Mouse (Mus musculus) embryonic facial prominence, embryonic 11.5 days (tissue): ENCODE measurements at regions not wholly inside any gene's neighbourhood (a gene's known extent, or its start where the extent isn't known, plus 50 kb on each side); places are given as distances from the start of the nearest gene placed in this dataset.

ENCODE experiments used
- ATAC-seq: fragments of 200-750 bp; cut with Nextera tagmentation; replicated peaks from 2 replicates; pipeline ENCODE4 v1.8.0; 2017; ENCODE audit warnings: low read depth; ENCODE audit not compliant: insufficient number of reproducible peaks, low FRiP score, low TSS enrichment
- DNase-seq: peaks from one replicate; pipeline ENCODE4 v3.0.0-alpha.2; 2015; ENCODE audit warnings: low spot score
- H3K27ac ChIP-seq: fragments of 300-500 bp; sonication (generic); replicated peaks from 2 replicates; pipeline ENCODE4 v1.5.1; 2014; ENCODE audit warnings: mild to moderate bottlenecking, low read depth, low read length, control low read depth
- H3K27me3 ChIP-seq: fragments of 300-500 bp; sonication (generic); 2 replicates; pipeline ENCODE4 v1.6.1; 2014; ENCODE audit warnings: mild to moderate bottlenecking, low read length, moderate library complexity, mixed read lengths; ENCODE audit not compliant: control insufficient read depth, insufficient read depth
- H3K36me3 ChIP-seq: fragments of 300-500 bp; sonication (generic); replicated peaks from 2 replicates; pipeline ENCODE4 v1.6.1; 2014; ENCODE audit warnings: low read depth, mild to moderate bottlenecking, low read length, moderate library complexity, mixed read lengths; ENCODE audit not compliant: control insufficient read depth, insufficient read depth
- H3K4me1 ChIP-seq: fragments of 300-500 bp; sonication (generic); 2 replicates; pipeline ENCODE4 v1.6.1; 2014; ENCODE audit warnings: low read length, mixed read lengths; ENCODE audit not compliant: control insufficient read depth, insufficient read depth
- H3K4me2 ChIP-seq: fragments of 300-500 bp; sonication (generic); 2 replicates; pipeline ENCODE4 v1.6.1; 2014; ENCODE audit warnings: low read depth, mild to moderate bottlenecking, control low read depth, low read length, moderate library complexity
- H3K4me3 ChIP-seq: fragments of 300-500 bp; sonication (generic); 2 replicates; pipeline ENCODE4 v1.5.1; 2014; ENCODE audit warnings: low read depth, low read length, control low read depth
- H3K9ac ChIP-seq: fragments of 300-500 bp; sonication (generic); replicated peaks from 2 replicates; pipeline ENCODE4 v1.6.1; 2014; ENCODE audit warnings: mild to moderate bottlenecking, control low read depth, low read length
- H3K9me3 ChIP-seq: fragments of 300-500 bp; sonication (generic); replicated peaks from 2 replicates; pipeline ENCODE4 v1.6.1; 2016; ENCODE audit warnings: mild to moderate bottlenecking, low read length, inconsistent platforms, mixed read lengths; ENCODE audit not compliant: control insufficient read depth
- WGBS: fragments of 180-500 bp; shearing (Covaris S2); extraction: QIAGEN DNeasy Blood & Tissue Kit; methylation state at CpG from one replicate; pipeline ENCODE4 v1.1.7; 2014; 5-methylcytosine and 5-hydroxymethylcytosine counted together

GRCm38 (mm10) chr8:126195616-126196015, 102.7 kb upstream of the Slc35f3 start:
- 87% methylated on average over 2 of the region's 2 CpGs for WGBS
- ATAC-seq: no peak
- no peak for DNase-seq
- H3K9ac ChIP-seq: no peak overlapping the region
- H3K27ac ChIP-seq: no peak overlapping the region
- H3K4me3 ChIP-seq: no peak overlapping the region
- H3K4me2 ChIP-seq: no peak overlapping the region
- H3K27me3 ChIP-seq: no peaks in the 10 kb centered on the region
- no peaks in the 10 kb centered on the region for H3K36me3 ChIP-seq
- no peaks in the 10 kb centered on the region for H3K4me1 ChIP-seq
- H3K9me3 ChIP-seq: no peaks in the 10 kb centered on the region

DNA sequence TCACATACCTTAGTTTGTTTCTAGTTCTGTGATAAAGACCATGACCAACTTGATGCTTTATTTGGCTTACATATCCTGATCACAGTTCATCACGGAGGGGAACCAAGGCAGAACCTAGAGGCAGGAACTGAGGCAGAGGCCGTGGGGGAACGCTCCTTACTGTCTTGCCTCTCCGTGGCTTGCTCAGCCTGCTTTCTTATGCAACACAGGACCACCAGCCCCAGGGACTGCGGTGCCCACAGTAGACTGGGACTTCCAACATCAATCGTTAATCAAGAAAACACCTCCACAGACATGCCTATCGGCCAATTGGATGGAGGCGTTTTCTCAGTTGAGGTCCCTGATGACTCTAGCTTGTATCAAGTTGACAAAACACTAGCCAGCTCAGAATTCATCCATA, 87.8 kb upstream of the Slc35f3 start:
- H3K27me3 ChIP-seq: no peaks in the 10 kb centered on the region
- 91% methylated on average over 8 of the region's 8 CpGs for WGBS
- no peaks in the 10 kb centered on the region for H3K36me3 ChIP-seq
- H3K4me3 ChIP-seq: no peak overlapping the region
- no peak overlapping the region for H3K4me2 ChIP-seq
- no peak overlapping the region for H3K27ac ChIP-seq
- DNase-seq: no peak
- H3K4me1 ChIP-seq: no peaks in the 10 kb centered on the region
- no peak overlapping the region for H3K9ac ChIP-seq
- H3K9me3 ChIP-seq: no peaks in the 10 kb centered on the region
- no peak for ATAC-seq

DNA sequence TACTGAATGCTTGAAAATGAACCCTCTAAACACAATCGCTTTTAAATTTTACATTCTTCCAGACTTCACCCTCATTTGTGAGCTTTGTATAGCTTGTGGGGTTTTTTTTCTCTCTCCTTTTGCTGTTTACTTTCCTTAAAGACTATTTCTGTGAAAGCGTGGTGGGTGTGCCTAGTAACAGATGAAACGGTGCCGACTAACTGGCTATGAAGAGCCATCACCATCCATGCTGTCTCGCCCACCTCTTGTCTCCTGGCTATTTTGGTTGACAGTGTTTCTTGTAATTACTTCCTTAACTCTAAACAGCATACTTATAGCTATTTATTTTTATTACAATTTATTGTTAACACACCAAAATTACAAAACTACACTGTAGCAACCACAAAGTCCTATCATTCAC, 85.6 kb upstream of the Slc35f3 start:
- Histone ChIP-seq H3K9ac (no peak overlapping the region), H3K27ac (no peak overlapping the region), H3K36me3 (no peaks in the 10 kb centered on the region), H3K4me1 (no peaks in the 10 kb centered on the region), H3K27me3 (no peaks in the 10 kb centered on the region), H3K4me3 (no peak overlapping the region), H3K4me2 (no peak overlapping the region), H3K9me3 (no peaks in the 10 kb centered on the region)
- no peak for ATAC-seq
- no peak for DNase-seq
- 93% methylated on average over 5 of the region's 5 CpGs for WGBS

- no peak for DNase-seq
- Histone ChIP-seq H3K9ac (no peak overlapping the region), H3K4me2 (no peak overlapping the region), H3K4me1 (no peaks in the 10 kb centered on the region), H3K27ac (no peak overlapping the region), H3K27me3 (no peaks in the 10 kb centered on the region), H3K4me3 (no peak overlapping the region), H3K36me3 (no peaks in the 10 kb centered on the region), H3K9me3 (no peaks in the 10 kb centered on the region)
- ATAC-seq: no peak
- WGBS: 64% methylated on average over 1 of the region's 1 CpGs
These were observed 83.8 kb upstream of the Slc35f3 start for GRCm38 (mm10) chr8:126214571-126214970.

DNA sequence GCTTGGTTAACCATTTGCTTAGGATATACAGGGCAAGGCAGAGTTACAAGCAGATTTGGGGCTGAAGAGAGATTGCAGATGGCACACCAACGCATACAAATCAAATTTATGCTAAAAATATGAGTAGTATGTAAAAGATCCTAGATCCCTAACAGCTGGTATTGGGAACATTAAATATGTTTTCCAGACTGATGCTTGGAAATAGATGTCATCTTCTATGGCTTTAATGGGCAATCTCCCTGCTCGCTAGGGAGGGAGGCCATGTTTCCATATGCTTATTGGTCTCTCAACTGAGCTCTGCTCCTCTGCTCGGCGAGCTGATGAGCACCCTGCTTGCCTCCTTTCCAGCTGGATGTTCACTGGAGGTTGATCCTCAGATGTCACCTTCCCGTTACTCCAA, 82.0 kb upstream of the Slc35f3 start:
- no peak overlapping the region for H3K27ac ChIP-seq
- no peaks in the 10 kb centered on the region for H3K4me1 ChIP-seq
- H3K4me2 ChIP-seq: no peak overlapping the region
- H3K4me3 ChIP-seq: no peak overlapping the region
- no peak for DNase-seq
- H3K9ac ChIP-seq: no peak overlapping the region
- H3K36me3 ChIP-seq: no peaks in the 10 kb centered on the region
- WGBS: 82% methylated on average over 5 of the region's 5 CpGs
- H3K27me3 ChIP-seq: no peaks in the 10 kb centered on the region
- H3K9me3 ChIP-seq: no peaks in the 10 kb centered on the region
- ATAC-seq: no peak

- WGBS: 65% methylated on average over 1 of the region's 1 CpGs
- no peak overlapping the region for H3K9ac ChIP-seq
- peak; percentile 33 for DNase-seq
- H3K9me3 ChIP-seq: no peaks in the 10 kb centered on the region
- H3K27ac ChIP-seq: no peak overlapping the region
- H3K4me2 ChIP-seq: no peak overlapping the region
- no peaks in the 10 kb centered on the region for H3K36me3 ChIP-seq
- no peaks in the 10 kb centered on the region for H3K4me1 ChIP-seq
- H3K27me3 ChIP-seq: no peaks in the 10 kb centered on the region
- H3K4me3 ChIP-seq: no peak overlapping the region
- no peak for ATAC-seq
These were observed 76.7 kb upstream of the Slc35f3 start for GRCm38 (mm10) chr8:126221631-126222030.

- Histone ChIP-seq H3K4me3 (no peak overlapping the region), H3K27me3 (no peaks in the 10 kb centered on the region), H3K9ac (no peak overlapping the region), H3K4me2 (no peak overlapping the region), H3K27ac (no peak overlapping the region), H3K4me1 (no peaks in the 10 kb centered on the region), H3K9me3 (no peaks in the 10 kb centered on the region), H3K36me3 (no peaks in the 10 kb centered on the region)
- WGBS: 88% methylated on average over 1 of the region's 1 CpGs
- DNase-seq (no peak), ATAC-seq (no peak)
These were observed 66.6 kb upstream of the Slc35f3 start for GRCm38 (mm10) chr8:126231801-126232200.

DNA sequence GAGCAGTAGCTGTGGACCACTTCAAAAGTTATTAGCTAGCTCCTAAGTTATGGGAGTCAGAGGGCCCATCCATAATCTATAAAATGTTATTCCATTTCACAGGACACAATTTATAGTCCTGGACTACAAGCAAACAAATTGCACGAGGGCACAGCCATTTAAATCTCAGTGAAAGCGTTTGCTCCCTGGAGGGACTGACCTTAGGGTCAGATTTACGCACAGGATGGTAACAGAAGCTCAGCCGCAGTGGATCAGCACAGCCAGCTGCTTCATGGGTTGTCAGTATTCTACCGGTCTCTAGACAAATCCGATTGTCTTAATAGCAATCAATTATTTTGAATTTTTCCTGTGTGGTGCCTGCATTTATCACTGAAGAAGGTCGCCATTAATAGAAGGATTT, 65.8 kb upstream of the Slc35f3 start:
- no peak for ATAC-seq
- WGBS: 29% methylated on average over 7 of the region's 7 CpGs
- no peak for DNase-seq
- Histone ChIP-seq H3K4me2 (no peak overlapping the region), H3K27ac (no peak overlapping the region), H3K9me3 (no peaks in the 10 kb centered on the region), H3K9ac (no peak overlapping the region), H3K4me1 (no peaks in the 10 kb centered on the region), H3K4me3 (no peak overlapping the region), H3K36me3 (no peaks in the 10 kb centered on the region), H3K27me3 (no peaks in the 10 kb centered on the region)

GRCm38 (mm10) chr8:126239684-126240083, 58.7 kb upstream of the Slc35f3 start:
- DNase-seq (no peak), ATAC-seq (no peak)
- Histone ChIP-seq H3K9ac (no peak overlapping the region), H3K27me3 (no peaks in the 10 kb centered on the region), H3K36me3 (no peaks in the 10 kb centered on the region), H3K4me3 (no peak overlapping the region), H3K4me1 (no peaks in the 10 kb centered on the region), H3K9me3 (no peaks in the 10 kb centered on the region), H3K4me2 (no peak overlapping the region), H3K27ac (no peak overlapping the region)
